Mouse (Mus musculus) brain, embryonic 14.5 days (tissue): ENCODE data around the gene Glt6d1.

Source experiments
- CTCF ChIP-seq: fragments of 200-500 bp; IDR thresholded peaks from 2 replicates; pipeline ENCODE4 v1.5.1; 2012; ENCODE audit warnings: inconsistent platforms, mild to moderate bottlenecking, moderate library complexity, borderline replicate concordance; ENCODE audit not compliant: insufficient read depth, insufficient read length; ENCODE audit errors: extremely low read depth
- POLR2A ChIP-seq: fragments of 200-500 bp; IDR thresholded peaks from 2 replicates; pipeline ENCODE4 v1.6.1; 2012; ENCODE audit warnings: mild to moderate bottlenecking, inconsistent platforms, borderline replicate concordance; ENCODE audit not compliant: poor library complexity, insufficient read depth, insufficient read length, severe bottlenecking; ENCODE audit errors: extremely low read depth

GRCm38 (mm10) chr2:25865412-25865811 lies 49.8 kb upstream of the Glt6d1 start:
- TF ChIP-seq POLR2A (no peak), CTCF (peak; percentile 25; the same call in 1 of the 2 replicates)
